Mouse (Mus musculus) splenic B cell, adult 2 months (primary cell): Measurements from ENCODE around the gene Srm.

ENCODE experiments used
- DNase-seq: peaks from one replicate; pipeline ENCODE4 v3.0.0-alpha.2; 2011; ENCODE audit warnings: low read depth, low spot score
- H3K27me3 ChIP-seq: 2 replicates; pipeline ENCODE4 v1.6.1; 2012; ENCODE audit warnings: mild to moderate bottlenecking, low read length, moderate library complexity, mixed read lengths; ENCODE audit not compliant: control insufficient read depth, poor library complexity, insufficient read depth, severe bottlenecking
- H3K36me3 ChIP-seq: 2 replicates; pipeline ENCODE4 v1.6.1; 2012; ENCODE audit warnings: mild to moderate bottlenecking, low read length, moderate library complexity, mixed read lengths; ENCODE audit not compliant: control insufficient read depth, poor library complexity, insufficient read depth, severe bottlenecking

Gene Srm

DNA sequence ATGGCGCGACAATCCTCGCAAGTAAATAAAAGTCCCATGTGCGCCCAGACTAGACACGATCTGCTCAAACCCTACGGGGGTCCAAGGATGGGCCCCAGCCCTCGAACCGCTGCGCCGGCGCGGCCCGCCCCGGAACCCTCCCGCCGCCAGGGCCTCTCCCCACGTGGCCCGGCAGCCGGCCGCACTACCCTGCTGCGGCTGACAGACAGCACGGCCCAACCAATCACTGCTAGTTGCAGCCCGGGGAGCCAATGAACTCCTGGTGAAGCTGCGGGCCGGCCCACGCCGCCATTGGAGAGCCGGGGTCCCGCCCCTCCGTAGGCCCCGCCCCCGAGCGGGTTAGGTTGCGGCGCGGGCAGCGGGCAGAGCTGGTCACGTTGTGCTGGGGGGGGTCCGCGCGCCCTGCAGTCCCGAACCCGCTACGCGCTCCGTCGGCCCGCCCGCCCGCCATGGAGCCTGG lies at the start of gene Srm:
TSS of gene Srm (plus strand) at position 333 of the 460 bp plus-strand sequence.
- peak; percentile 96 for DNase-seq
- Histone ChIP-seq H3K36me3 (no peaks in the 10 kb centered on the region; the same call in 1 of the 2 replicates), H3K27me3 (no peaks in the 10 kb centered on the region)

DNA sequence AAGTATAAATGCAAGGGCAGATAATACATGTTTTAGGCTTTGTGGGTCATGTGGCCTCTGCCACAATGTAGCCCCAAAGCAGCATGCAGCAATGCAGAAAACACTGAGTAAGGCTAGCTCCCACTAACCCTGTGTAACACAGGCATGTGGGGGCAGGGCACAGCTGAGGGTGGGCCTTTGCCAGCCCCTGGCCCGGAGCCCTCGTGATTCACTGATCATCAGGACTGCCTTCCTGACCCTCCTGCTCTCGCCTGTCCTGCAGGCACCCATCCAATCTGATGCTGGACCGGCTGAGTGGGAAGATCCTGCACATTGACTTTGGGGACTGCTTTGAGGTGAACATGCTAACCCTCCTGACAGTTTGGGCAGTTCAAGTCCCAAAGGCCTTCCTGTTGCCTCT lies 42.2 kb upstream of the Srm start:
- Histone ChIP-seq H3K27me3 (no peaks in the 10 kb centered on the region), H3K36me3 (peaks cover 14% of the 10 kb centered on the region)
- no peak for DNase-seq

DNA sequence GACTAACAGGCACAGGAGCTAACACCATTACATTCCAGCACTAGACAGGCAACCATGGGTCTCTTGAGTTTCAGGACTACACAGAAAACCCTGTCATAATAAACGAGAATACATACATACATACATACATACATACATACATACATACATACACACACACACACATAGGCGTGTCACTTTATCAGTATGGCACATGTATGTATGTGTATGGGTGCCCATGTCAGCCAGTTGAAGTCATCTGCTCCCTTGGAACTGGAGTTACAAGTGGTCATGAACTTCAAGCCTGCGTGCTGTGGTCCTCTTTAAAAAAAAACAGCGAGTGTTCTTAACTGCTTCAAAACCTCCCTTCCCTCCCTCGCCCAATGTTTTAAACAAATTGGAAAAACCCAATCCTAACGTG lies 33.5 kb upstream of the Srm start:
- Histone ChIP-seq H3K27me3 (no peaks in the 10 kb centered on the region), H3K36me3 (peaks cover 6% of the 10 kb centered on the region)
- no peak for DNase-seq

DNA sequence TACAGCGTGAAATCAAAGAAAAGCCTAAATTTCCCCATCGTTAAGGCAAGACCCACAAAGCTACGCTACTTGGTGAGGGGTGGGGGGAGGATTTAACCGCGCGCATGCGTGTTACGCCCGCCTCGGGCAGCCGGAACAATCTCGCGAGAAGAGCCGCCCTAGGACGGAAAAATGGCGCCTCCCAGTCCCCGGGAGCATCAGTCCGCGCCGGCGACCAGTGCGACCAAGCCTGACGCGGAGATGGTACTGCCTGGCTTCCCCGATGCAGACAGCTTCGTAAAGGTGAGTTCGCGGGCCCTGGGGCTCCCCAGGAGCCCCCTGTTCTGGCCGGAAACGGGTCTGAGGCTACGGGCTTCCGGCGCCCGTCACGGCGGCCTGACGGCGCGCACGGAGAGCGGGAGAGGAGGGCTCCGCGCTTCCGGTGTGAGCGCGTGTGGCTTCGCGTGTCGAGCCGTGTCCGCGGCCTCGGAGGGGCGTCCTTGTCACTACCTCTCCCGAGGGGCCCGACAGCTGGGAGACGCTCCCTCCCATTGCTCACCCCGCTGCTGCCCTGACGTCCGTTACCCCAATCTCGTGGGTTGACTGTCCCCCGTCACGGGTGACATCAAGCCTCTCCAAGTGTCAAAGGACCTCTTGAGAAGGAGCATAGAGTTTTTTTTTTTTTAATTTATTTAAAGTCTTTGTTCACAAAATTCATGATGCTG lies 32.9 kb upstream of the Srm start, which contains the start of gene Exosc10:
TSS of gene Exosc10 (plus strand) at position 133 of the 704 bp plus-strand sequence.
- Histone ChIP-seq H3K27me3 (no peaks in the 10 kb centered on the region), H3K36me3 (peaks cover 6% of the 10 kb centered on the region)
- peak; percentile 94 for DNase-seq

DNA sequence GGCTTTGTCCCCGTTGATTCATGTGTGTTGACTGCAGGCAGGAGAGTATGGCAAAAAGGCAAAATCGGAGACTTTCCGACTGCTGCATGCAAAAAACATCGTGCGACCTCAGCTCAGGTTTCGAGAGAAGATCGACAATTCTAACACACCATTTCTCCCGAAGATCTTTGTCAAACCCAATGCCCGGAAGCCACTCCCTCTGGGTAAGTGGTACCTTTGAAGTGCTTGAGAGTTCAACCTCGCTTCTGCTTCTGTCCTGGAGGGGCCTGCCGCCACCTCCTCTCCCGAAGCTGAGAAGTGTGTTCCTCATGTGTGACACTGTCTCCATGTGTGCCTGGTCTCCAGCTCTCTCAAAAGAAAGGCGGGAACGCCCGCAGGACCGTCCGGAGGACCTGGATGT lies 28.6 kb upstream of the Srm start:
- no peak for DNase-seq
- Histone ChIP-seq H3K27me3 (no peaks in the 10 kb centered on the region), H3K36me3 (peaks cover 13% of the 10 kb centered on the region)

DNA sequence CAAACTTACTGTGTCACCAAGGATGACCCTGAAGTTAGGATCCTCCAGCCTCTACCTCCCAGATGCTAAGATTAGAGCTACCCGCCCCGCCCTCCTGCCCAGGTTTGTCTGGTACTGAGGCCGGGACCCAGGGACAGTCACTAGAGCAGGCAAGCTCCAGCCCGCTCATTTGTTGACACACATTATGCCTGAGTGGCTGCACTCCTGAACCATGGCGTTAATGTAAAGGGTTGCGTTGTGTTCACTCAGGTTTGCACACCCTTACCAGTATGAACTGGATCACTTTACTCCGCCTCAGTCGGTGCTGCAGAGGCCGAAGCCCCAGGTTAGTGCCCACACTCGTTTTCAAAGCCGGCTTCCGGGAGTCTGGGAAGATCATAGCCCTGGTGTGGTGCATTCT lies 27.7 kb upstream of the Srm start:
- Histone ChIP-seq H3K36me3 (peaks cover 16% of the 10 kb centered on the region), H3K27me3 (no peaks in the 10 kb centered on the region)

DNA sequence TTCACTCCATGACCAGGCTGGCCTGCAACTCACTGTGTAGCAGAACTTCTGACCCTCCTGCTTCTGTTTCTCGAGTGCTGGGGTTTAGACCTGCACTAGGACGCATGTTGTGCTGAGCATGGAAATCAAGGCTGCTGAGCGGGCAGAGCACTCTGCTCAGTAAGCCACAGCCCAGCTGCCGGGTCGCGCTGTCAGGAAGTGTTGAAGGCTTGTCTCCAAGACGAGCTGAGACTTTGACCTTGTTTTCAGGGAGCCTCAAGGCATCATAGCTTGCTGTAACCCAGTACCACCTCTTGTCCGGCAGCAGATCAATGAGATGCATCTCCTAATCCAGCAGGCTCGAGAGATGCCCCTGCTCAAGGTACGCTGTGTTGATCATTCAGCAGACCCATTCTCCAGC lies 21.2 kb upstream of the Srm start:
- DNase-seq = no peak
- Histone ChIP-seq H3K36me3 (peaks cover 13% of the 10 kb centered on the region), H3K27me3 (no peaks in the 10 kb centered on the region)

More for the DNA sequence above, 27.7 kb upstream of the Srm start:
- no peak for DNase-seq

DNA sequence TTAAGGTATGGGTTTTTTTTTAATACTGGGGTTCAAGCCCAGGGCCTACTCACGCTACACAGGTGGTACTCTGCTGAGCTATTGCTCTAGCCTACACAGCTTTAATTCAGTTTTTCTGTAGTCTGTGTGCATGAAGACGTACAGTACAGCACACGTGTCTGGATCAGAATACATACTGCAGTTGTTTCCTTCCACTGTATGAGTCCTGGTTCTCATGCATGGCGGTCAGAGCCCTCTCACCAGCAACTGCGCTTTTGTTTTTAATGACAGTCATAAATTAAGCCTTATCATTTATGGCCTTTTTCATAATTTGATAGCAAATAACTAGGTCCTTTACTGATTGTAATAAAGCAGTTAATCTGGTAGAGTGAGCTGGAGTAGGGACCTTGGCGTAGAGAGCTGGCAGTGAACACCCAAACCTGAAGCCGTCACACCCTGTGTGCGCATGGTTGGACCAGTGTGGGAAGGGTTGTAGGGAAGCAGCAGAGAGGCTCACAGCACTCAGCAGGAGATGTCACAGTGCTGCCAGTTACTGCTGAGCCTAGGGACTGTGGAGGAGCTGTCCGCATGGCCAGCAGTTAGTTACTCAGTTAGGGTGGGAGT lies 20.5 kb upstream of the Srm start:
- H3K27me3 ChIP-seq = no peaks in the 10 kb centered on the region
- H3K36me3 ChIP-seq = peaks cover 17% of the 10 kb centered on the region
- DNase-seq = no peak

DNA sequence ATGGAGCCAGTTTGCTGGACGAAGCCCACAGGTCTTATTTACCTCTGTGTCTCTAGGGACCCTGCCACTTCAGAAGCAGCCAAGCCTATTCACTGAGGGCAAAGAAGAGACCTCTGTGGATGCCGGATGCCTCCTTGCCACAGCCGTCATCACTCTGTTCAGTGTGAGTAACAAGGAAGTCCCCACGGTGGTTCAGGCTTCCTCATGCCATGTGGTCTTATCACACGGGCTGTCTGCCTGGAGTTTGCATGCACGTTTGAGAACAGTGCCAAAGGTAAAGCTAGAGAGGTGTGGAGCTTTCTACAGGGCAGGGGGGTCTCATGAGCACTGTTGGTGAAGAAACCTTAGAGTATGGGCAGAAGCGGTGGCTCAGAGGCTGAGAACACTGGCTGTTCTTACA lies 18.1 kb upstream of the Srm start:
- no peaks in the 10 kb centered on the region for H3K27me3 ChIP-seq
- peaks cover 20% of the 10 kb centered on the region for H3K36me3 ChIP-seq
- DNase-seq = no peak

DNA sequence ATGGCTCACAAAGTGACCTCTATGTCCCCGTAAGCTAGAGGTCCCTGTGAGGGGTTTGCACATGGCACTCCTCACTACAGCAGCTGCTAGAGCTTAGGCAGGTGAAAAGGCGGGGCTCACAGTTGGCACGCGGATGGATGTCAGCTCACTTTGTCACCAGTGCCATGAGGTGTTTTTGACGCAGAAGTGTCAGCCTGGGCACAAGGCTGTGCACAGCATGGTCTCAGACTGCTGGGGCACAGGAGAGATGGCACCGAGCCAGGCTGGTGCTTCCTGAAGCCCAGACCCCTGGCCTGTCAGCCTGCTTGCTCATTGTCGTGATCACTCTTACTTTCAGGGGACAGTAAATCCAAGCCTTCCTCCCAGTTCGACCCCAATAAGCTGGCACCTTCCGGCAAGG lies 10.5 kb upstream of the Srm start:
- H3K27me3 ChIP-seq = no peaks in the 10 kb centered on the region
- H3K36me3 ChIP-seq = peaks cover 4% of the 10 kb centered on the region
- DNase-seq = no peak

DNA sequence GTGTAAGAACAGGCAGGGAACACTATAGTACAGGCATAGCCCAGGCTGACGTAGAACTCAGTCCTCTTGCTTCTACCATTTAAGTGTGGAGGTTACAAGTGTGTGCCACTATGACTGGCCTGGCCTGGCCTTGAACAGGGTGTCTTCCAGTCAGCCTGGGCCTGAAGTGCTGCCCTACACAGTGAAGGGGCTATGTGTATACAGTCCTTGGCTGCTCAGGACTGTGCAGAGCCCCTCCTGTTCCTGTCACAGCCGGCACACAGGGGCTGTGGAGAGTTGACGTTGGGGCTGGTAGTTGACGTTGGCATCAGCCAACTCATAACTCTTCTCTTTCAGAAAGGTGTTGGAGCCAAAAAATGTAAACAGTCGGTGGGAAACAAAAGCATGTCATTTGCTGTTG lies 9.9 kb upstream of the Srm start:
- peaks cover 2% of the 10 kb centered on the region; the same call in 1 of the 2 replicates for H3K36me3 ChIP-seq
- DNase-seq = no peak
- no peaks in the 10 kb centered on the region for H3K27me3 ChIP-seq

DNA sequence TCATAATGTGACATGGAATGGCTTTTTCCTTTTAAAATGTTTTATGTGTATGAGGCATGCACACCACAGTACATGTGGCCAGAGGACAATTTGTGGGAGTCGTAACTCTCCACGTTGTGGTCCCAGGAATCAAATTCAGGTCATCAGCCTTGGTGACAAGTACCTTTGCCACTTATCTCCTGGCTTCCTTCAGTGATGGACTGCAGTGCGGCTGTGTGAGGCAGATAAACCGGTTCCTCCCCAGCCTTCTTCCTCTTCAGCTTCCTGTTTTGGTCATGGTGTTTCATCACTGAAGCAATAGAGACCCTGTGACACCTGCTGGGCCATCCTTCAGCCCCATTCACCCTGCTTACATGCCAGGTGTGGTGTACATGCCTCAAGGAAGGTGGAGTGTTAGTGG lies 8.0 kb upstream of the Srm start:
- DNase-seq = peak; percentile 44
- Histone ChIP-seq H3K27me3 (no peaks in the 10 kb centered on the region), H3K36me3 (peaks cover 2% of the 10 kb centered on the region; the same call in 1 of the 2 replicates)

DNA sequence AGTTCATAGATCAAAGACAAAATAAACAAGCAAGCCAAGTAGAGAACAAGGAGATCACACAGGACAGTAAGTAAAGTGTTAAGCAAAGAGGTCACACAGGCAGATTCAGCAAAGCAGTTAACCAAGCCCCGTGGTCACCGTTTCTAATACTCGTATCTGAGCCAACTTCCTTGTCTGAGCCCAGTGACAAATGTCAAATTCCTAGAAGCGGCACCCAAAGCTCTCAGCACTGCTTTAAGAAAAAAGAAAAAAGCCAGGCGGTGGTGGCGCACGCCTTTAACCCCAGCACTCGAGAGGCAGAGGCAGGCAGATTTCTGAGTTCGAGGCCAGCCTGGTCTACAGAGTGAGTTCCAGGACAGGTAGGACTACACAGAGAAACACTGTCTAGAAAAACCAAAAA lies 4.7 kb upstream of the Srm start:
- Histone ChIP-seq H3K36me3 (no peaks in the 10 kb centered on the region), H3K27me3 (no peaks in the 10 kb centered on the region)
- DNase-seq = no peak

DNA sequence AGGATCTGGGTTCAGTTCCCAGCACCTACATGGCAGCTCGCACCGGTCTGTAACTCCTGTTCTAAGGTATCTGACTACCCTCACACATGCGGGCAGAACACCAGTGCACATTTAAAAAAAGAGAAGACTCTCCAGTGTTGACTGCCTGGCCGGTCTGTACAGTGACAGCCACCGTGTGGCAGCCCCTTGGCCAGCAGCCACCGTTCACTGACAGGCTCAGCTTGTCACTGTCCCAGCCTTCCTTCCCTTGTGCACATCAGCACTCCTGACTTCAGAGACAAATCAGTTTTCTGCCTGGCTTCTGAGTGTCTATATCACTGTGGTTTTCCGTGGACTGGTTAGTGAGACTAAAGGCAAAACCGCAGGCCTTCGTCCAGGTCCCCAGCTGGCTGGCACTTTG lies 2.5 kb upstream of the Srm start:
- no peak for DNase-seq
- Histone ChIP-seq H3K36me3 (no peaks in the 10 kb centered on the region; the same call in 1 of the 2 replicates), H3K27me3 (no peaks in the 10 kb centered on the region)

DNA sequence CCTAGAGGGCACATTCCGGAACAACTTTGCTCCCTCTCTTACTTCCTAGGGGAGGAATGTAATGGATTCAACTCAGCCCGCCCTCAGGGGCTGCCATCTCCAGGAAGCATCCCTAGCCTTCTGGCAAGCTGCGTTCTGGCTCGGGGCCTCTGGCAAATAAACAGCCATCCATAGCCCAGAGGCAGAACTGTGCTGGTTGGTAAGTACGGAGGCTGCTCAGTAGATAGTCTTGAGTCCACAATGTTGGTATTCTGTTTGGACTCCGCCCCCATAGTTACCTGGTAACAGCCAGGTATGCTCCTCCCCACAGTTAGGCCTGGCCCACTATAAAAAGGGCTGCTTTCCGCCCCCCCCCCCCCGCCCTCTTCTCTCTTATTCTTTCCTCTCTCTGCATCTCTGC lies 1.7 kb upstream of the Srm start:
- Histone ChIP-seq H3K36me3 (no peaks in the 10 kb centered on the region; the same call in 1 of the 2 replicates), H3K27me3 (no peaks in the 10 kb centered on the region)
- no peak for DNase-seq
